Mouse (Mus musculus): Measurements from ENCODE around the gene Rnf7.

- no peak for TF ChIP-seq POLR2A (IDR thresholded peaks at IDR 0.05; ENCODE audit: control insufficient read depth, low read depth, low read length)
- TF ChIP-seq CTCF (IDR thresholded peaks at IDR 0.05; ENCODE audit: control insufficient read depth, insufficient read depth, insufficient replicate concordance, low read depth, low read length): no peak
Observed at GRCm38 (mm10) chr9:96470266-96470974, 8.1 kb downstream of the Rnf7 start.
